Mouse (Mus musculus) olfactory bulb, adult 2 months (tissue): ENCODE results near the gene Ankrd27.

ENCODE experiments used
- CTCF ChIP-seq: fragments of 200-500 bp; IDR thresholded peaks from 2 replicates; pipeline ENCODE4 v1.5.1; 2012; ENCODE audit warnings: low read depth, mild to moderate bottlenecking, low read length, moderate library complexity; ENCODE audit not compliant: insufficient read depth
- POLR2A ChIP-seq: fragments of 200-500 bp; IDR thresholded peaks from 2 replicates; pipeline ENCODE4 v1.6.1; 2012; ENCODE audit warnings: mild to moderate bottlenecking, low read depth, low read length, moderate library complexity; ENCODE audit not compliant: insufficient read depth

DNA sequence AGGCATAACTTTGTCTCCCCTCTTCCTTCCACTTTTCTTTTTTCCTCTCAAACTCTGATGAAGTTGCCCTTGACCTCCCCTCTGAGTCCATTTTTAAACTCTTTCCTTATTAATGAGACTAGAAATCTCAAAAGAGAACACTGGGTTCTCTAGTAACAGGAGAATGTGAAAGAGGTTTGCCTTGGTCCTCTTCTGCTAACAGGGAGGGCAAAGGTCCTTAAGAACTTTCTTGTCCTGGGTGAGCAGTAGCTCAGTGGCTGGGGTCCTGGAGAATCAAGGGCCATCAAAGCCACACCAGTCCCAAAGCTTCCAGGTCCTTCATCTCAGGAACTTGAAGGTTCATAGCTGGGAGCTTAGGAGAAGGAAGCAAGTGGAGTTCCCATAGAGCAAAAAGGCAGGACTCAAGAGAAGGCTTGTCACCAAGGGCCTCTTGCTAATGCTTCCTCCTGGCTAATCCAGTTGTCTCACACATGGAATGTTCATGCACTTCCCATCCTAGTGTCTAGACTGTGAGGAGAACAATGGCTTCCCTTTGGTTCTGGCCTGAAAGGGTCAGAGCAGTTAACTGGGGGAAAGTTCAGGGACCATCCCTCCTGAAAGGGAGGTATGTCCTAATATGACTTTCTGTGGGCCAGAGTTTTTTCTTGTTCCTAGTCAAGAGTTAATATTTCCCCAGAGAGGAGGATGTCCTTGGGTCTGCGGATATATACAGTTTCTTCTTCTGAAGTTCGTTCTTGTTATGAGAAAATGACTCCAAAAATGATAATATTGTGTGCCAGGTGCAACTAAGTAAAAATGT, 21.8 kb upstream of the Ankrd27 start:
- TF ChIP-seq CTCF = no peak
- no peak for TF ChIP-seq POLR2A
